Mouse (Mus musculus): Measurements from ENCODE around the gene F13b. TPM values are rescaled to one million over a fixed set of nuclear protein-coding genes. Genes with fewer than 3 reads are reported as not detected.

Gene F13b
- total and polyA plus RNA-seq, 3 experiments = not detected

DNA sequence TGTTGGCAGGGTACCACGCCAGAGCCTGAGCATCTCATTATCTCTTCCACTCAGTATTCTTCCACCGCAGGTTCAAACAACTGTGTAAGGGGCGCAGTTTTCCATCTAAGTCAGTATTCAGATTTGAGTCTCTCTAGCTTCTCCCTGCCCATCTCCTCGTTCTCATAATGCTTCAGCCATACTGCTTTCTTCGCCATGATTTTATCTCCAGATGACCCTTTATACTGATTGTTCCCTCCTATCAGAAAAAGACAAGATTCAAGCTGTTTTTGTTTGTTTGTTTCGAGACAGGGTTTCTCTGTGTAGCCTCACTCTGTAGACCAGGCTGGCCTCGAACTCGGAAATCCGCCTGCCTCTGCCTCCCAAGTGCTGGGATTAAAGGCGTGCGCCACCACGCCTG, 13.1 kb downstream of the F13b start:
- H3K27me3 ChIP-seq (ENCODE audit: control insufficient read depth in 1 of 2, insufficient read depth in 2 of 2, low read length in 2 of 2) = no peaks in the 10 kb centered on the region
- H3K36me3 ChIP-seq (ENCODE audit: control insufficient read depth in 1 of 2, insufficient read depth in 2 of 2, low read length in 2 of 2) = no peaks in the 10 kb centered on the region
- H3K9ac ChIP-seq (ENCODE audit: control insufficient read depth, low read depth, low read length, poor library complexity, severe bottlenecking) = no peak overlapping the region
- no peaks in the 10 kb centered on the region for H3K4me1 ChIP-seq (ENCODE audit: control insufficient read depth in 1 of 2, insufficient read depth in 2 of 2, low read length in 2 of 2)
- no peak overlapping the region for H3K27ac ChIP-seq (ENCODE audit: control insufficient read depth, low read depth, low read length)
- no peak overlapping the region for H3K4me3 ChIP-seq (ENCODE audit: control insufficient read depth in 1 of 2, insufficient read depth in 1 of 2, low read depth in 2 of 2, low read length in 2 of 2)
- no peaks in the 10 kb centered on the region for H3K9me3 ChIP-seq (replicated peaks; ENCODE audit: insufficient read depth, low read length)
- H3K79me2 ChIP-seq (ENCODE audit: control insufficient read depth, insufficient read depth, low read length, poor library complexity) = no peaks in the 10 kb centered on the region
- DNase-seq (ENCODE audit: low read depth, low spot score) = no peak
- TF ChIP-seq RCOR1 (IDR thresholded peaks at IDR 0.05; ENCODE audit: low read depth, low read length) = no peak
- TF ChIP-seq ZNF384 (IDR thresholded peaks at IDR 0.05; ENCODE audit: low read depth, low read length) = no peak
- TF ChIP-seq KAT2A (conservative IDR thresholded peaks at IDR 0.05; ENCODE audit: low read depth, low read length) = no peak
- no peak for TF ChIP-seq E2F4 (IDR thresholded peaks at IDR 0.05; ENCODE audit: borderline replicate concordance, low read depth, low read length)

DNA sequence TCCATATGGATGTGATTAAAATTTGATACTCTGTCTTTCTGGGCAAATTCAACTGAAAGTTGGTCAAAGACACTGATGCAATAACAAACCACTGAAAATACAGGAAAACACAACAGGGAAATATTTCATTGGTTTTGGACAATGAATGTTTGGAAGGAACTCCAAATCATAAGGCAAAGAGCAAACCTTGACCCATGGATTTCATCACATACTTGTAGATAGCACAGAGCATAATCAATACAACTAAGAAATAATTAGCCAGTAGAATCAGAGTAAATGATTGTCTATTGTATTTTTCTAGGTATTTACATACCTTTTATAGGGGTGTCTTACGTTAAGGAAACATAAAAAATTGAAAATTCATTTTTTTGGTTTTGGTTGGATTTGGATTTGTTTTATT, 47.0 kb downstream of the F13b start:
- DNase-seq (ENCODE audit: low read depth, low spot score) = no peak
- Histone ChIP-seq H3K4me1 (ENCODE audit: control insufficient read depth in 1 of 2, insufficient read depth in 2 of 2, low read length in 2 of 2) (no peaks in the 10 kb centered on the region), H3K9me3 (replicated peaks; ENCODE audit: insufficient read depth, low read length) (no peaks in the 10 kb centered on the region), H3K79me2 (ENCODE audit: control insufficient read depth, insufficient read depth, low read length, poor library complexity) (no peaks in the 10 kb centered on the region), H3K4me3 (ENCODE audit: control insufficient read depth in 1 of 2, insufficient read depth in 1 of 2, low read depth in 2 of 2, low read length in 2 of 2) (no peak overlapping the region), H3K9ac (ENCODE audit: control insufficient read depth, low read depth, low read length, poor library complexity, severe bottlenecking) (no peak overlapping the region), H3K27ac (ENCODE audit: control insufficient read depth, low read depth, low read length) (no peak overlapping the region), H3K36me3 (ENCODE audit: control insufficient read depth in 1 of 2, insufficient read depth in 2 of 2, low read length in 2 of 2) (no peaks in the 10 kb centered on the region), H3K27me3 (ENCODE audit: control insufficient read depth in 1 of 2, insufficient read depth in 2 of 2, low read length in 2 of 2) (no peaks in the 10 kb centered on the region)
- no peak for TF ChIP-seq SMC3 (IDR thresholded peaks at IDR 0.05; ENCODE audit: low read depth, low read length)
- TF ChIP-seq ZMIZ1 (IDR thresholded peaks at IDR 0.05; ENCODE audit: low read depth, low read length) = no peak
- no peak for TF ChIP-seq MAZ (IDR thresholded peaks at IDR 0.05; ENCODE audit: low read depth, low read length)
- no peak for TF ChIP-seq TCF12 (IDR thresholded peaks at IDR 0.05; ENCODE audit: low read depth, low read length)
- TF ChIP-seq SIN3A (IDR thresholded peaks at IDR 0.05; ENCODE audit: low read length) = no peak
- TF ChIP-seq EP300 (IDR thresholded peaks at IDR 0.05; ENCODE audit: low read depth in 1 of 2, low read length in 2 of 2) = no peak
- TF ChIP-seq MEF2A (IDR thresholded peaks at IDR 0.05; ENCODE audit: extremely low read depth, insufficient replicate concordance, low read depth, low read length, poor library complexity, severe bottlenecking) = no peak

DNA sequence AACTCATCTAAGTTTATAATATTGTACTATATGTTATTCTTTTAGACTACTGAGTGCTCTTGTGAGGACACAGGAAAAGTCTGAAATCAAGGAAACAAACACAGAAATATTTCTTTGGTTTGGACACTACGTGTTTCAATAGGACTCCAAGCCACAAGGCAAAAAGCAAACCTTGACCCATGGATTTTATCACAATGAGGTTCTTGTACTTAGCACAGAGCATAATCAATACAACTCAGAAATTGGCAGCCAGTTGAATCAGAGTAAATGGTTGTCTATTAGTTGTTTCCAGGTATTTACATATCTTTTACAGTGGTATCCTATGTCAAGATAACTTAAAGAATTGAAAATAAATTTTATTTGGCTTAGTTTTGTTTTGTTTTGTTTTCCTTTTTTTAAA, 49.8 kb downstream of the F13b start:
- no peak overlapping the region for H3K27ac ChIP-seq (ENCODE audit: control insufficient read depth, low read depth, low read length)
- no peak overlapping the region for H3K4me3 ChIP-seq (ENCODE audit: control insufficient read depth in 1 of 2, insufficient read depth in 1 of 2, low read depth in 2 of 2, low read length in 2 of 2)
- H3K9me3 ChIP-seq (replicated peaks; ENCODE audit: insufficient read depth, low read length) = no peaks in the 10 kb centered on the region
- no peaks in the 10 kb centered on the region for H3K4me1 ChIP-seq (ENCODE audit: control insufficient read depth in 1 of 2, insufficient read depth in 2 of 2, low read length in 2 of 2)
- H3K36me3 ChIP-seq (ENCODE audit: control insufficient read depth in 1 of 2, insufficient read depth in 2 of 2, low read length in 2 of 2) = no peaks in the 10 kb centered on the region
- H3K27me3 ChIP-seq (ENCODE audit: control insufficient read depth in 1 of 2, insufficient read depth in 2 of 2, low read length in 2 of 2) = no peaks in the 10 kb centered on the region
- DNase-seq (ENCODE audit: low read depth, low spot score) = no peak
- H3K9ac ChIP-seq (ENCODE audit: control insufficient read depth, low read depth, low read length, poor library complexity, severe bottlenecking) = no peak overlapping the region
- no peaks in the 10 kb centered on the region for H3K79me2 ChIP-seq (ENCODE audit: control insufficient read depth, insufficient read depth, low read length, poor library complexity)
- TF ChIP-seq MAX (IDR thresholded peaks at IDR 0.05; ENCODE audit: low read length) (no peak), ELF1 (IDR thresholded peaks at IDR 0.05; ENCODE audit: low read depth, low read length) (no peak), RCOR1 (IDR thresholded peaks at IDR 0.05; ENCODE audit: low read depth, low read length) (no peak), MAZ (IDR thresholded peaks at IDR 0.05; ENCODE audit: low read depth, low read length) (no peak)

Measured in MEL (cell line).